Comparison of ENCODE assay signal across 8 mouse cellular contexts in genomic region chr10:7076662-7077211, GRCm38 (mm10). TPM values are rescaled to one million over a fixed set of nuclear protein-coding genes. Genes with fewer than 3 reads are reported as not detected.
DNase-seq lines count a peak whose midpoint lies in the region; ATAC-seq and TF ChIP-seq lines count a peak whose summit lies in the region.

No protein-coding gene starts in this region.

- no peaks in the 10 kb centered on the region for H3K36me3 ChIP-seq in heart, embryonic 13.5 days
- H3K36me3 ChIP-seq in limb, embryonic 11.5 days (ENCODE audit: control insufficient read depth, insufficient read depth, low read length), result no peaks in the 10 kb centered on the region

- no peak for DNase-seq in heart, adult 8-10 months (ENCODE audit: low spot score)
- DNase-seq in brain, adult 2 months (ENCODE audit: low read depth, low spot score), result peak; percentile 89
- DNase-seq in limb, embryonic 11.5 days (ENCODE audit: low spot score), result peak; percentile 43
- DNase-seq in ovary, adult 18-20 months (ENCODE audit: low spot score), result no peak
- DNase-seq in adipocyte (ENCODE audit: low spot score), result no peak
- DNase-seq in spleen, postnatal 36 days (ENCODE audit: low spot score in 2 of 2), result no peak

- WGBS in heart, embryonic 13.5 days, result 48% methylated on average over 7 of the region's 8 CpGs
- 50% methylated on average over 7 of the region's 8 CpGs for WGBS in limb, embryonic 11.5 days

- no peak overlapping the region for H3K4me3 ChIP-seq in heart, embryonic 13.5 days
- no peak overlapping the region for H3K4me3 ChIP-seq in embryonic fibroblast, embryonic 13.5 days (ENCODE audit: insufficient read depth, low read length)
- H3K4me3 ChIP-seq in limb, embryonic 11.5 days (ENCODE audit: low read depth, low read length), result no peak overlapping the region

- no peak overlapping the region for H3K9ac ChIP-seq in heart, embryonic 13.5 days
- 0 out of 2 replicates have a peak overlapping the region, but pooled peaks have one; percentile 17 for H3K9ac ChIP-seq in limb, embryonic 11.5 days (ENCODE audit: low read length)

- peaks cover 7% of the 10 kb centered on the region; the same call in 1 of the 2 replicates for H3K4me1 ChIP-seq in heart, embryonic 13.5 days
- H3K4me1 ChIP-seq in embryonic fibroblast, embryonic 13.5 days (ENCODE audit: control insufficient read depth, insufficient read depth, low read length), result peaks cover 5% of the 10 kb centered on the region
- H3K4me1 ChIP-seq in limb, embryonic 11.5 days (ENCODE audit: control insufficient read depth, insufficient read depth, low read length), result 0 out of 2 replicates have a peak, but pooled peaks cover 2% of the 10 kb centered on the region

- no peak overlapping the region for H3K27ac ChIP-seq in heart, embryonic 13.5 days (replicated peaks)
- H3K27ac ChIP-seq in embryonic fibroblast, embryonic 13.5 days (ENCODE audit: insufficient read depth, low read length), result peak overlapping the region; percentile 61
- H3K27ac ChIP-seq in limb, embryonic 11.5 days (replicated peaks; ENCODE audit: low read depth, low read length), result no peak overlapping the region; the same call in 1 of the 2 replicates

- no peak for TF ChIP-seq CTCF in embryonic fibroblast, embryonic 13.5 days (IDR thresholded peaks at IDR 0.05; ENCODE audit: borderline replicate concordance, insufficient read depth, low read length)

- H3K27me3 ChIP-seq in heart, embryonic 13.5 days (replicated peaks), result no peaks in the 10 kb centered on the region
- no peaks in the 10 kb centered on the region for H3K27me3 ChIP-seq in limb, embryonic 11.5 days (ENCODE audit: control insufficient read depth, insufficient read depth, low read length)

- peak overlapping the region; percentile 43 for H3K4me2 ChIP-seq in heart, embryonic 13.5 days
- peak overlapping the region; percentile 2; the same call in 1 of the 2 replicates for H3K4me2 ChIP-seq in limb, embryonic 11.5 days (ENCODE audit: low read depth, severe bottlenecking)

- no peak for ATAC-seq in heart, embryonic 13.5 days (ENCODE audit: extremely low read depth, insufficient number of reproducible peaks, low FRiP score, low TSS enrichment)
- ATAC-seq in limb, embryonic 11.5 days (ENCODE audit: insufficient number of reproducible peaks, low FRiP score, low TSS enrichment, low read depth), result peak; percentile 49; the same call in 1 of the 2 replicates

- no peaks in the 10 kb centered on the region for H3K9me3 ChIP-seq in heart, embryonic 13.5 days
- H3K9me3 ChIP-seq in limb, embryonic 11.5 days (ENCODE audit: control insufficient read depth, low read length), result no peaks in the 10 kb centered on the region

- TF ChIP-seq POLR2A in embryonic fibroblast, embryonic 13.5 days (IDR thresholded peaks at IDR 0.05; ENCODE audit: low read depth, low read length), result no peak; the same call in 1 of the 2 replicates

RNA-seq across cellular contexts. Expression of gene Ipcef1, which starts 24.5 kb away (rescaled TPM):
- 0.06 and 0.15 TPM in 2 replicates for polyA plus RNA-seq in heart, embryonic 13.5 days (2015; fragmentation: Nextera tagmentation; extraction: Ambion mirVana)
- total RNA-seq in heart, adult 8-10 months (2022), result under 1 TPM in 3 of 4 experiments, not detected in 1; 0.16 to 0.46 (median 0.33) TPM
- not detected in 2 replicates for polyA plus RNA-seq in embryonic fibroblast, embryonic 13.5 days (2011; ENCODE audit: insufficient read length, low read depth, missing spikeins)
- polyA plus RNA-seq in limb, embryonic 11.5 days (2014; fragmentation: Nextera tagmentation; extraction: Ambion mirVana), result 0.27 and 0.28 TPM in 2 replicates

Comparison
In these comparisons a context has a peak if more than half of its experiments do, and no peak if none do; other contexts are left out.
1. DNase-seq: peak in brain, adult 2 months (single experiment) and limb, embryonic 11.5 days (single experiment); none in heart, adult 8-10 months (single experiment), ovary, adult 18-20 months (single experiment), adipocyte (single experiment) and spleen, postnatal 36 days (0 of 2).